Mouse (Mus musculus) small intestine, adult 2 months (tissue): ENCODE data around the gene Haus2.
"Not testable (repeated sequence)": the region's sequence is repeated elsewhere in the genome, so short reads cannot be mapped to it uniquely, and the experiment has no call there.

ENCODE experiments used
- CTCF ChIP-seq: fragments of 200-500 bp; IDR thresholded peaks from 2 replicates; pipeline ENCODE4 v1.5.1; 2012; ENCODE audit warnings: low read depth, mild to moderate bottlenecking, control low read depth, inconsistent platforms, low read length, moderate library complexity, mixed read lengths; ENCODE audit not compliant: insufficient replicate concordance, insufficient read length; ENCODE audit errors: extremely low read depth
- POLR2A ChIP-seq: fragments of 200-500 bp; IDR thresholded peaks from 2 replicates; pipeline ENCODE4 v1.6.1; 2012; ENCODE audit warnings: low read depth, mild to moderate bottlenecking, control low read depth, inconsistent platforms, low read length, moderate library complexity

GRCm38 (mm10) chr2:120572161-120572560 is 37.0 kb upstream of the Haus2 start:
- TF ChIP-seq CTCF, POLR2A: not testable (repeated sequence)
